ENCODE assay signal across 35 mouse cellular contexts in the genomic region with DNA sequence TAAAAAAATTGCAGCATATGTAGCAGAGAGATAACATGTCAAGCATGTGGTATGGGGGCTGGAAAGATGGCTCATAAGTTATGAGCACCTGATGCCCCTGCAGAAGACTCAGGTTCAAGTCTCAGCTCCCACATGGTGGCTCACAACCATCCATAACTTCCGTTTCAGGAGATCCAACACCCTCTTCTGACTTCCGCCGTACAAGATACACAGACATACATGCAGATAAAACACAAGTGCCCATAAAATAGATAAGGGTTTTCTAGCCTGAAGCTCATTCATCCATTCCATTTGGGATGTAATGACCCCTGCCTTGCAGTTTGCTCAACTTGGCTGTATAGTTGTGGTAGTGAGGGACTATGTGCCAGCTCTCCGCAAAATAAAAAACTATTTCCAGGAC.
"Had no signal": no experiment of that assay in that cellular context is flagged by ENCODE, and none has a peak within 500 bp of the region (broad histone marks: within the 10 kb centered on the region; RNA-seq: fewer than 3 reads in every experiment).

No protein-coding gene starts in this region.

- H3K9me3 ChIP-seq: heart, embryonic 10.5 days; hindbrain, embryonic 10.5 days; hindbrain, embryonic 13.5 days; hindbrain, embryonic 15.5 days; intestine, embryonic 15.5 days; kidney, embryonic 15.5 days had no signal

- H3K9ac ChIP-seq: heart, embryonic 12.5 days; heart, embryonic 13.5 days; heart, embryonic 15.5 days; hindbrain, embryonic 12.5 days; hindbrain, embryonic 13.5 days; hindbrain, embryonic 14.5 days; hindbrain, embryonic 15.5 days; intestine, embryonic 15.5 days; kidney, embryonic 15.5 days had no signal

- H3K27ac ChIP-seq: heart, embryonic 10.5 days; heart, embryonic 13.5 days; heart, embryonic 15.5 days; hindbrain, embryonic 10.5 days; hindbrain, embryonic 12.5 days; hindbrain, embryonic 13.5 days; hindbrain, embryonic 14.5 days; hindbrain, embryonic 15.5 days; hindbrain, postnatal 0 days; intestine, embryonic 15.5 days; kidney, embryonic 15.5 days; kidney, postnatal 0 days; layer of hippocampus, adult 2 months had no signal

- H3K36me3 ChIP-seq: heart, embryonic 10.5 days; heart, embryonic 12.5 days; heart, embryonic 13.5 days; heart, embryonic 15.5 days; hindbrain, embryonic 10.5 days; hindbrain, embryonic 12.5 days; hindbrain, embryonic 13.5 days; hindbrain, embryonic 15.5 days; intestine, embryonic 15.5 days; kidney, embryonic 15.5 days had no signal

- ATAC-seq: hindbrain, embryonic 16.5 days; hindbrain, postnatal 0 days; inflammation-experienced regulatory T-cells, adult 6 months; intestine, embryonic 15.5 days; intestine, embryonic 16.5 days; intestine, postnatal 0 days had no signal

- H3K27me3 ChIP-seq: heart, embryonic 12.5 days; heart, embryonic 13.5 days; heart, embryonic 15.5 days; hindbrain, embryonic 12.5 days; hindbrain, embryonic 13.5 days; hindbrain, embryonic 15.5 days; intestine, embryonic 15.5 days; kidney, embryonic 15.5 days had no signal

- DNase-seq: heart, postnatal 10 days; heart, postnatal 14 days; heart, postnatal 36 days; heart, postnatal 4 days; kidney, adult 11 months; kidney, adult 18-20 months; kidney, adult 2 months; kidney, adult 8-10 months; kidney, adult 9 months; kidney, postnatal 10 days; kidney, postnatal 14 days; kidney, postnatal 25 days; kidney, postnatal 36 days; kidney, postnatal 4 days; layer of hippocampus, adult 9-11 months; layer of hippocampus, postnatal 36 days had no signal

- H3K4me3 ChIP-seq: heart, embryonic 10.5 days; heart, embryonic 12.5 days; heart, embryonic 13.5 days; heart, embryonic 15.5 days; hindbrain, embryonic 10.5 days; hindbrain, embryonic 12.5 days; hindbrain, embryonic 13.5 days; hindbrain, embryonic 15.5 days; intestine, embryonic 15.5 days; kidney, embryonic 15.5 days; layer of hippocampus, adult 2 months had no signal

- H3K4me1 ChIP-seq: hindbrain, embryonic 12.5 days; hindbrain, embryonic 13.5 days; hindbrain, embryonic 15.5 days had no signal

- H3K4me2 ChIP-seq: heart, embryonic 11.5 days; heart, embryonic 12.5 days; heart, embryonic 13.5 days; heart, embryonic 15.5 days; hindbrain, embryonic 12.5 days; hindbrain, embryonic 13.5 days; hindbrain, embryonic 14.5 days; hindbrain, embryonic 15.5 days; intestine, embryonic 15.5 days; kidney, embryonic 15.5 days had no signal
